Mouse (Mus musculus): ENCODE measurements around the gene Ceacam18.

GRCm38 (mm10) chr7:43643046-43643652 lies 8.6 kb downstream of the Ceacam18 start:
- no peak for TF ChIP-seq POLR2AphosphoS5 (IDR thresholded peaks at IDR 0.05; ENCODE audit: insufficient replicate concordance, low read depth, low read length)
- no peak for TF ChIP-seq TAL1 (conservative IDR thresholded peaks at IDR 0.05; ENCODE audit: low read depth, low read length)
- no peak for TF ChIP-seq CTCF (IDR thresholded peaks at IDR 0.05; ENCODE audit: low read depth, low read length)

Measured in G1E (cell line).